Mouse (Mus musculus): ENCODE measurements around the gene Erc2. TPM values are rescaled to one million over a fixed set of nuclear protein-coding genes. Genes with fewer than 3 reads are reported as not detected.

Erc2 gene
- polyA plus RNA-seq, 1 experiment from 2014 or later: 4.3 TPM

DNA sequence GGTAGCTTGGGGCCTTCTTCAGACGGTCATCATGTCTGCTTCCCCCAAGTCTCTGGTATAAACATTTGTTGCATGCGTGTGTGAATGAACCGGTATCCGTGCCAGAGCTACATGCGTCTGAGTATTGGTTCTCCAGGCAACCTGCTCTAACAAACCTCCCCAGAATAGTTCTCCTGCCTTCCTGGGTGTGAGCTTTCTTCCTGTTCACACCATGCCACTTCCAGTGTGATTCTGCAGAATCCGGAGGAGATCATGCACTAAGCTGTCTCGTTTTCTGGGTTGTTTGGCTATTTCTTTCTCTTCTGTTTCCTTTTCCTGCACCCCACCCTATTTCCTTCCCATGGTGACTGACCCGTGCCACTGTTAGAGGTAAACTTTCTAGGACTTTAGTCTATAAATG is 105.3 kb downstream of the Erc2 start:
- Histone ChIP-seq H3K9me3 (ENCODE audit: control insufficient read depth, low read length) (no peaks in the 10 kb centered on the region), H3K4me3 (ENCODE audit: low read depth, low read length) (no peak overlapping the region), H3K36me3 (ENCODE audit: control insufficient read depth, insufficient read depth, low read length) (no peaks in the 10 kb centered on the region), H3K4me1 (ENCODE audit: control insufficient read depth, insufficient read depth, low read length) (no peaks in the 10 kb centered on the region), H3K27ac (replicated peaks; ENCODE audit: low read depth, low read length) (no peak overlapping the region), H3K9ac (ENCODE audit: low read depth, low read length) (no peak overlapping the region), H3K27me3 (replicated peaks; ENCODE audit: control insufficient read depth, insufficient read depth, low read length) (no peaks in the 10 kb centered on the region), H3K4me2 (ENCODE audit: low read depth, low read length) (no peak overlapping the region)
- 80% methylated on average over 8 of the region's 8 CpGs for WGBS
- DNase-seq (ENCODE audit: low spot score) (no peak), ATAC-seq (ENCODE audit: low read depth) (no peak)

DNA sequence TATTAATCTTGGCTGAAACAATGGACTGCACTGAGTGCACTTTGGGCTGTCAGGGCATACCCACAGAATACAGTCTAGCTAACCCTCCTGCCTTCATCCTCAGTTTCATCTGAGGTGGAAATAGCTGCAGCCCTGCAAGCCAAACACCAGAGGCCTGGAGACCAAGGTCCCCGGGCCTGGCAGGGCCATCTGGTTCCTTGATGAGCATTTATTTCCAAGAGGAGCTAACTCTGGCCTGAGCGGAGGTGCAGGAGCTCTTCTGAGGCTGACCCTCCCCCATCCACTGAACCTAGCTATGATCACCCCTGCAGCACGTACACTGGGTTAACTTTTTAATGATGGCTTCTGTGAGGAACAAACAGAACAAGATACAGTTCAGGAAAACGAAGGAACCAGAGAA is 108.9 kb downstream of the Erc2 start:
- Histone ChIP-seq H3K4me1 (ENCODE audit: control insufficient read depth, insufficient read depth, low read length) (no peaks in the 10 kb centered on the region), H3K9ac (ENCODE audit: low read depth, low read length) (no peak overlapping the region), H3K36me3 (ENCODE audit: control insufficient read depth, insufficient read depth, low read length) (no peaks in the 10 kb centered on the region), H3K9me3 (ENCODE audit: control insufficient read depth, low read length) (no peaks in the 10 kb centered on the region), H3K27ac (replicated peaks; ENCODE audit: low read depth, low read length) (no peak overlapping the region), H3K4me2 (ENCODE audit: low read depth, low read length) (no peak overlapping the region), H3K27me3 (replicated peaks; ENCODE audit: control insufficient read depth, insufficient read depth, low read length) (no peaks in the 10 kb centered on the region), H3K4me3 (ENCODE audit: low read depth, low read length) (no peak overlapping the region)
- DNase-seq (ENCODE audit: low spot score): no peak
- no peak for ATAC-seq (ENCODE audit: low read depth)
- WGBS: 49% methylated on average over 4 of the region's 4 CpGs

DNA sequence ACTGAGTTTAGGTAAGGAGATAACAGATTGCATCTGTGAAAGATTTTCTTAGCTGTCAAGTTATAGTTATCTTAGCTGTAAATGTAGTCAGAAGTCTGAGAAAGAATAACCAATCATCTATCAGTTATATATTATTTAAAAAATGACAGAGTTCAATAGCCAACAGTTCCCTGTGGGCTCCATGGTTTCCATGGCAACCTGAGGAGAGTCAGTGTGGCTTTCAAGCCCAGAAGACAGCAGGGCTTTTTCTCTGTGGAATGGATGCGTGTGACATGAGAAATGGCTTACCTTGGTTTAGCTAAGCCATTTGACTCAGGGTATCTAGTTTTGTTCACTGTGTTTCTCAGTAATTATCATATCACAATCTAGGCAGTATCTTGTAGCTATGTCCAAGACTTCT is 117.2 kb downstream of the Erc2 start:
- 50% methylated on average over 1 of the region's 1 CpGs for WGBS

DNA sequence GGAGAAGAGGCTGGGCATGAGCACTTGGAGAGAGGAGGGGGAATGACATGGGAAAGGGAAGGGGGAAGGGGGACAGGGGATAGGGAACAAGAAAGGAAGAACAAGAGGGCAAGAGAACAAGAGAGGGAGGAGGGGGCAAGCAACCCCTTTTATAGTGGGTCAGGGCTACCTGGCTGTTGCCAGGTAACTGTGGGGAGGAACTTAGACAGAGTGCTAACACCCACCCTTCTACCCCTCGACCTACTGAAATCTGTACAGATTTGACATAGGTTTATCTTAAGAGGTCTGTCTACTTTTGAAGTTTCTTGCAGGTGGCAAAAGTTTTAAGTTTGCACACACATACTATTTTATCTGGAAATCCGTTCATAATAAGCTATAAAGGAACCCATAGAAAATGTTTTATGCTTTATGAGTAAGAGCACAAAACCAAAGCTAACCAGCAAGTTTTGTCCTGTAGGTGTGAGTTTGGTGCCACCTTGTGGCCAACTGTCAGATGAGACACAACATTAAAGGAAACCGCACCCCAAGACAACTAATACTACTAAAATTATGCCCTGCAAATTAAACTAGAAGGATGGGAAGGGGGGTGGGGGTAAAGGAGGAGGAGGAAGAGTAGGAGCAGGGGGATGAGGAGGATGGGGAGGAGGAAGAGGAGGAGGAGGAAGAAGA is 119.2 kb downstream of the Erc2 start:
- Histone ChIP-seq H3K27me3 (replicated peaks; ENCODE audit: control insufficient read depth, insufficient read depth, low read length) (no peaks in the 10 kb centered on the region), H3K9me3 (ENCODE audit: control insufficient read depth, low read length) (no peaks in the 10 kb centered on the region), H3K27ac (replicated peaks; ENCODE audit: low read depth, low read length) (no peak overlapping the region), H3K4me1 (ENCODE audit: control insufficient read depth, insufficient read depth, low read length) (no peaks in the 10 kb centered on the region), H3K9ac (ENCODE audit: low read depth, low read length) (no peak overlapping the region), H3K4me2 (ENCODE audit: low read depth, low read length) (no peak overlapping the region), H3K36me3 (ENCODE audit: control insufficient read depth, insufficient read depth, low read length) (no peaks in the 10 kb centered on the region), H3K4me3 (ENCODE audit: low read depth, low read length) (no peak overlapping the region)
- DNase-seq (ENCODE audit: low spot score): peak; percentile 82
- 28% methylated on average over 3 of the region's 3 CpGs for WGBS
- ATAC-seq (ENCODE audit: low read depth): no peak

More for the DNA sequence above, 117.2 kb downstream of the Erc2 start:
- no peak for ATAC-seq (ENCODE audit: low read depth)
- Histone ChIP-seq H3K27ac (replicated peaks; ENCODE audit: low read depth, low read length) (no peak overlapping the region), H3K9me3 (ENCODE audit: control insufficient read depth, low read length) (no peaks in the 10 kb centered on the region), H3K27me3 (replicated peaks; ENCODE audit: control insufficient read depth, insufficient read depth, low read length) (no peaks in the 10 kb centered on the region), H3K4me2 (ENCODE audit: low read depth, low read length) (no peak overlapping the region), H3K36me3 (ENCODE audit: control insufficient read depth, insufficient read depth, low read length) (no peaks in the 10 kb centered on the region), H3K4me3 (ENCODE audit: low read depth, low read length) (no peak overlapping the region), H3K9ac (ENCODE audit: low read depth, low read length) (no peak overlapping the region), H3K4me1 (ENCODE audit: control insufficient read depth, insufficient read depth, low read length) (no peaks in the 10 kb centered on the region)
- DNase-seq (ENCODE audit: low spot score): no peak

DNA sequence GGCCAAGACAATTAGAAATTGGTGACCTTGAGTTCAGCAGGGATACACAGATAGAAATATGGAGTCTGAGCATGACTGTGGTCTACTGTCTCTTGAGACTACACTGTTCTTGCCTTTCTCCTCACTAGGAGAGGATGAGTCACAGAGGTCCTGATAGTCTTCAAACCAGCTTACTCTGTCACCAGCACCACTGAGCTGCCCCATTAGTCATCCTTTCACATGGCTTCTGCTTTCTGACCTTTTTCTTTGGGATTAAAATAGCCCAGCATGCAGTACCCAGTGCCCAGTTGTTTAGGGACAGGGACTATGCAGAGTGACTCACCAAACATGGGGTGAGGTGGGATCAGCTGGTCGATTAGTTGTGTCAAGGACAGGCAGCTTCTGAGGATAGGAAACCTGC is 132.1 kb downstream of the Erc2 start:
- Histone ChIP-seq H3K9ac (ENCODE audit: low read depth, low read length) (no peak overlapping the region), H3K27me3 (replicated peaks; ENCODE audit: control insufficient read depth, insufficient read depth, low read length) (no peaks in the 10 kb centered on the region), H3K4me1 (ENCODE audit: control insufficient read depth, insufficient read depth, low read length) (no peaks in the 10 kb centered on the region), H3K9me3 (ENCODE audit: control insufficient read depth, low read length) (no peaks in the 10 kb centered on the region), H3K27ac (replicated peaks; ENCODE audit: low read depth, low read length) (no peak overlapping the region), H3K4me2 (ENCODE audit: low read depth, low read length) (no peak overlapping the region), H3K4me3 (ENCODE audit: low read depth, low read length) (no peak overlapping the region), H3K36me3 (ENCODE audit: control insufficient read depth, insufficient read depth, low read length) (no peaks in the 10 kb centered on the region)
- ATAC-seq (ENCODE audit: low read depth): no peak
- DNase-seq (ENCODE audit: low spot score): no peak
- 90% methylated on average over 1 of the region's 1 CpGs for WGBS

DNA sequence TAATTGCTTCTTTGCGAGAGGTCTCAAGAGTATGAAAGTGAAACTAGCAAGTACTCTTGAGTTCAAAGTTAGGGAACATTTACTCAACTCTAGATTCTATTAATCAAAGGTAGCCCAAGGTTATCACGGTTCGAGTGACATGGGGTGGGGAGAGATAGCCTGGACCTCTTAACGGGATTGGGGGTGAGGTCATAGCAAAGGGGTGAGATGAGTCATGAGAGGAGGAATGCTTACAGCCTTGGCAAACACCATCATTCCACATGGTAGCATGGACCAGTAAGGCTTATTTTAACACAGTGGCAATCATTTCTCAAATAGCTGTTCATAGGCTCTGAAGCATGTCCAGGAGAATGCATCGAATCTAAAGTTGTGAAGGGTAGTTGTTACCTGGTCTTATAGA is 134.7 kb downstream of the Erc2 start:
- WGBS: 82% methylated on average over 5 of the region's 5 CpGs
- Histone ChIP-seq H3K36me3 (ENCODE audit: control insufficient read depth, insufficient read depth, low read length) (no peaks in the 10 kb centered on the region), H3K9me3 (ENCODE audit: control insufficient read depth, low read length) (no peaks in the 10 kb centered on the region), H3K4me2 (ENCODE audit: low read depth, low read length) (no peak overlapping the region), H3K9ac (ENCODE audit: low read depth, low read length) (no peak overlapping the region), H3K4me3 (ENCODE audit: low read depth, low read length) (no peak overlapping the region), H3K27me3 (replicated peaks; ENCODE audit: control insufficient read depth, insufficient read depth, low read length) (no peaks in the 10 kb centered on the region), H3K27ac (replicated peaks; ENCODE audit: low read depth, low read length) (no peak overlapping the region), H3K4me1 (ENCODE audit: control insufficient read depth, insufficient read depth, low read length) (peaks cover 5% of the 10 kb centered on the region; the same call in 1 of the 2 replicates)
- no peak for DNase-seq (ENCODE audit: low spot score)
- ATAC-seq (ENCODE audit: low read depth): no peak

DNA sequence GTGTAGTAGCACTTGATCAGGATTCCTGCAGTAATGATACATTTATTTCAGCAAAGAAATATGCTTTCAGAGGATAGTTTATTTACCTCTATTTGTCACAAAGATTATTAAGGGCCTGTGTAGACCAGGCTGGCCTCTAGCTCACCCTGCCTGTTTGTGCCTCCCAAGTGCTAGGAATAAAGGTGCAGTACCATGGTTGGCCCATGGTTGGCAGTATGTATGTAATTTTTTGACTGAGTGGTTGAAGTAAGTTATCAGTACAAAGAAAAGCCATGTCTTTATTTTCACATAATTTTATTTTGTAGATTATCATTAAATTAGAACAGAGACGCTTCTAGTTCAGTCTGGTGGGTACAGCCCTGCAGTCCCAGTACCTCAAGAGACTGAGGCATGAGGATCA is 136.0 kb downstream of the Erc2 start:
- no peak for ATAC-seq (ENCODE audit: low read depth)

DNA sequence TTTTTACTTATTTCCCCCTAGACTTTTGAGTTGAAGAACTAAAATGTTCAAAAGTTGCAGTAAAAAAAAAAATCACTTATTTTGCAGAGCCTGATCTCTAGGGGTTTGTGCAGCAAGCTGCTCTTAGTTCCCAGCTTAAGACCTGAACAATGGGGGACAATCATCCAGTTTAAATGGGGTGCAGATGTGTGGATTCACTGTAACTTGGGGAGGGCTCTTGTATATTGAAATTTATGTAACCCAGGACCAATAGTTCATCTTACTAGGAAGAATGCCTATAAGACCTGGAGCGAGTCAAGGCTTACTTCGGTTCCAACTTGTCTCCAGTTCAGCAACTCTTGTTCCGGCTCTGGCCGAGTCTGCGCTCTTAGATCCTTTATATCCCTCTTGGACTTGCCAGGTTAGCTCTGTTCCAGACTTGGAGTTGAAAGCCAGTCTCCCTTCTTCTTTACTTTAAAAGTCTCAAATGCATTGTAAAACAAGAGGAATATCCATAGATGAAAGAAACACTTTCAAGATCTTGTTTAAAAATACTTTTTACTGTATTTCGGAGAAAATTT is 136.9 kb downstream of the Erc2 start:
- H3K9ac ChIP-seq (ENCODE audit: low read depth, low read length): no peak overlapping the region

More for the DNA sequence above, 136.0 kb downstream of the Erc2 start:
- no peak overlapping the region for H3K4me3 ChIP-seq (ENCODE audit: low read depth, low read length)
- H3K27ac ChIP-seq (replicated peaks; ENCODE audit: low read depth, low read length): no peak overlapping the region
- no peaks in the 10 kb centered on the region for H3K9me3 ChIP-seq (ENCODE audit: control insufficient read depth, low read length)
- H3K9ac ChIP-seq (ENCODE audit: low read depth, low read length): no peak overlapping the region
- H3K4me2 ChIP-seq (ENCODE audit: low read depth, low read length): no peak overlapping the region
- no peaks in the 10 kb centered on the region for H3K27me3 ChIP-seq (replicated peaks; ENCODE audit: control insufficient read depth, insufficient read depth, low read length)
- H3K4me1 ChIP-seq (ENCODE audit: control insufficient read depth, insufficient read depth, low read length): peaks cover 5% of the 10 kb centered on the region; the same call in 1 of the 2 replicates
- DNase-seq (ENCODE audit: low spot score): no peak
- 79% methylated on average over 1 of the region's 1 CpGs for WGBS
- no peaks in the 10 kb centered on the region for H3K36me3 ChIP-seq (ENCODE audit: control insufficient read depth, insufficient read depth, low read length)

DNA sequence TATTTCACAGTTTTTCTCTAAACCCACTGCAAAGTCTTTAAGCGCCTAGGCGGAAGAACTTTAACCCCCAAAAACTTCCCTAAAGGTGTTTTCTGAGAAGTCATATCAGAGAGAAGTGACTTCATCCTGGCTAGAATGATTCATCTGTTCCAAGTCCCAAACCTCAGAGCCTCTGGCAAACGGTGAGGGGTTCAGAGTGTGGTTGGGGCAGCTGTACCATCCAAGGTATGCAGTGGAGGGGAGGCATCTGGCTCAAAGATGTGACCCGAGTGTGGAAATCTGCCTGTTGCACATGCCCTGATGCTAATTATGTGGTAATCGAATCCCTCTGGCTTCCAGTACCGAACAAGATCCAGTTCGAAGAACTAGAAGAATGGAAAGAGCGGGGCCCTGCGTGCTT is 137.8 kb downstream of the Erc2 start:
- WGBS: 48% methylated on average over 9 of the region's 9 CpGs
- Histone ChIP-seq H3K4me1 (ENCODE audit: control insufficient read depth, insufficient read depth, low read length) (peaks cover 5% of the 10 kb centered on the region; the same call in 1 of the 2 replicates), H3K9ac (ENCODE audit: low read depth, low read length) (no peak overlapping the region), H3K27me3 (replicated peaks; ENCODE audit: control insufficient read depth, insufficient read depth, low read length) (no peaks in the 10 kb centered on the region), H3K4me2 (ENCODE audit: low read depth, low read length) (no peak overlapping the region), H3K9me3 (ENCODE audit: control insufficient read depth, low read length) (no peaks in the 10 kb centered on the region), H3K4me3 (ENCODE audit: low read depth, low read length) (no peak overlapping the region), H3K27ac (replicated peaks; ENCODE audit: low read depth, low read length) (no peak overlapping the region), H3K36me3 (ENCODE audit: control insufficient read depth, insufficient read depth, low read length) (no peaks in the 10 kb centered on the region)
- DNase-seq (ENCODE audit: low spot score): peak; percentile 13
- no peak for ATAC-seq (ENCODE audit: low read depth)

More for the DNA sequence above, 136.9 kb downstream of the Erc2 start:
- ATAC-seq (ENCODE audit: low read depth) (no peak), DNase-seq (ENCODE audit: low spot score) (peak; percentile 34)
- H3K27ac ChIP-seq (replicated peaks; ENCODE audit: low read depth, low read length): no peak overlapping the region
- no peak overlapping the region for H3K4me2 ChIP-seq (ENCODE audit: low read depth, low read length)
- H3K36me3 ChIP-seq (ENCODE audit: control insufficient read depth, insufficient read depth, low read length): no peaks in the 10 kb centered on the region
- no peak overlapping the region for H3K4me3 ChIP-seq (ENCODE audit: low read depth, low read length)
- peaks cover 5% of the 10 kb centered on the region; the same call in 1 of the 2 replicates for H3K4me1 ChIP-seq (ENCODE audit: control insufficient read depth, insufficient read depth, low read length)
- no peaks in the 10 kb centered on the region for H3K9me3 ChIP-seq (ENCODE audit: control insufficient read depth, low read length)
- WGBS: 72% methylated on average over 6 of the region's 6 CpGs
- no peaks in the 10 kb centered on the region for H3K27me3 ChIP-seq (replicated peaks; ENCODE audit: control insufficient read depth, insufficient read depth, low read length)

Measured in embryonic facial prominence, embryonic 14.5 days (tissue).